Mouse (Mus musculus) limb, embryonic 14.5 days (tissue): ENCODE results near the gene Smagp. TPM values are rescaled to one million over a fixed set of nuclear protein-coding genes. Genes with fewer than 3 reads are reported as not detected.

Source experiments
- ATAC-seq: fragments of 200-750 bp; cut with Nextera tagmentation; 2 replicates; pipeline ENCODE4 v1.8.0; 2017; ENCODE audit warnings: low read depth, moderate number of reproducible peaks, moderate TSS enrichment; ENCODE audit not compliant: low FRiP score
- DNase-seq: peaks from one replicate; pipeline ENCODE4 v3.0.0-alpha.2; 2015; ENCODE audit warnings: low spot score
- H3K27ac ChIP-seq: fragments of 300-500 bp; sonication (generic); replicated peaks from 2 replicates; pipeline ENCODE4 v1.5.1; 2014; ENCODE audit warnings: low read depth, mild to moderate bottlenecking, low read length, moderate library complexity, mixed read lengths
- H3K27me3 ChIP-seq: fragments of 300-500 bp; sonication (generic); 2 replicates; pipeline ENCODE4 v1.6.1; 2014; ENCODE audit warnings: low read length, mixed read lengths; ENCODE audit not compliant: control insufficient read depth, insufficient read depth
- H3K36me3 ChIP-seq: fragments of 300-500 bp; sonication (generic); 2 replicates; pipeline ENCODE4 v1.6.1; 2014; ENCODE audit warnings: mild to moderate bottlenecking, low read length, moderate library complexity, mixed read lengths; ENCODE audit not compliant: control insufficient read depth, insufficient read depth
- H3K4me1 ChIP-seq: fragments of 300-500 bp; sonication (generic); 2 replicates; pipeline ENCODE4 v1.6.1; 2014; ENCODE audit warnings: antibody characterized with exemption, low read length, mixed read lengths; ENCODE audit not compliant: control insufficient read depth, insufficient read depth
- H3K4me2 ChIP-seq: fragments of 300-500 bp; sonication (generic); replicated peaks from 2 replicates; pipeline ENCODE4 v1.6.1; 2014; ENCODE audit warnings: low read depth, mild to moderate bottlenecking, low read length, moderate library complexity; ENCODE audit not compliant: severe bottlenecking
- H3K4me3 ChIP-seq: fragments of 300-500 bp; sonication (generic); replicated peaks from 2 replicates; pipeline ENCODE4 v1.5.1; 2014; ENCODE audit warnings: low read length
- H3K9ac ChIP-seq: fragments of 300-500 bp; sonication (generic); 2 replicates; pipeline ENCODE4 v1.6.1; 2014; ENCODE audit warnings: mild to moderate bottlenecking, low read depth, low read length, moderate library complexity; ENCODE audit not compliant: severe bottlenecking
- H3K9me3 ChIP-seq: fragments of 300-500 bp; sonication (generic); 2 replicates; pipeline ENCODE4 v1.6.1; 2016; ENCODE audit warnings: low read length; ENCODE audit not compliant: control insufficient read depth
- POLR2A ChIP-seq: fragments of 200-500 bp; IDR thresholded peaks from 2 replicates; pipeline ENCODE4 v1.8.0; 2012; ENCODE audit warnings: inconsistent platforms, mild to moderate bottlenecking, moderate library complexity, borderline replicate concordance; ENCODE audit not compliant: insufficient read depth, insufficient read length; ENCODE audit errors: extremely low read depth
- WGBS: fragments of 180-500 bp; shearing (Covaris S2); extraction: QIAGEN DNeasy Blood & Tissue Kit; methylation state at CpG from one replicate; pipeline ENCODE4 v1.1.7; 2014; 5-methylcytosine and 5-hydroxymethylcytosine counted together
- polyA plus RNA-seq, 2 experiments: library from polyadenylated mRNA; depleted of rRNA in 1 of 2; stranded (reverse) in 1 of 2; unstranded in 1 of 2; fragments of >200 nt; fragmentation: Nextera tagmentation in 1 of 2; extraction: Ambion mirVana in 1 of 2; gene quantifications; 2 replicates each; pipeline versions ENCODE4 v1.2.1 to v1.2.3; 2012 to 2014

The Smagp gene
- polyA plus RNA-seq, 2 experiments, result 19.7 to 25.4 TPM

DNA sequence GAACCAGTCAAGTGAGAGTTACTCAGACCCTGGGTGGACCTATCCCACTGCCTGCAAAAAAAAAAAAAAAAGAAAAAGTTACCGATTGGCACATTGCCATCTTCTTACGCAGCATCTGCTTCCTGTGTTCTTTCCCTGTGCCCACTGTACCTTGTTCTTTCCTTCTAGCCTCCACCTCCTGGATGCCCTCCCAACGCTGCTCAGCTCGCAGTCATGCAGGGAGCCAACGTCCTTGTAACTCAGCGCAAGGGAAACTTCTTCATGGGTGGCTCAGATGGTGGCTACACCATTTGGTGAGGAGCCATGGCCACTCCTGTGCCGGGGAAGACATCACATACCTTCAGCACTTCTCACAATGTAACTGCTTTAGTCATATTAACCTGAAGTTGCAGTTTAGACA is 17.5 kb downstream of the Smagp start:
- no peak overlapping the region for H3K27ac ChIP-seq
- no peaks in the 10 kb centered on the region for H3K9me3 ChIP-seq
- H3K4me1 ChIP-seq, result peaks cover 6% of the 10 kb centered on the region; the same call in 1 of the 2 replicates
- no peak for TF ChIP-seq POLR2A
- WGBS, result 84% methylated on average over 7 of the region's 7 CpGs
- no peak overlapping the region for H3K4me2 ChIP-seq
- no peak overlapping the region for H3K9ac ChIP-seq
- DNase-seq (no peak), ATAC-seq (no peak)
- peaks cover 27% of the 10 kb centered on the region for H3K36me3 ChIP-seq
- no peak overlapping the region for H3K4me3 ChIP-seq
- H3K27me3 ChIP-seq, result no peaks in the 10 kb centered on the region

GRCm38 (mm10) chr15:100616221-100616620 is 20.5 kb downstream of the Smagp start:
- Histone ChIP-seq H3K4me1 (peaks cover 10% of the 10 kb centered on the region), H3K4me2 (peak overlapping the region; percentile 47), H3K4me3 (peak overlapping the region; percentile 97), H3K9ac (peak overlapping the region; percentile 89), H3K9me3 (no peaks in the 10 kb centered on the region), H3K36me3 (peaks cover 27% of the 10 kb centered on the region), H3K27me3 (no peaks in the 10 kb centered on the region), H3K27ac (peak overlapping the region; percentile 94; the same call in 1 of the 2 replicates)
- WGBS, result 3% methylated on average over 19 of the region's 19 CpGs
- no peak for TF ChIP-seq POLR2A
- ATAC-seq (no peak), DNase-seq (no peak)

DNA sequence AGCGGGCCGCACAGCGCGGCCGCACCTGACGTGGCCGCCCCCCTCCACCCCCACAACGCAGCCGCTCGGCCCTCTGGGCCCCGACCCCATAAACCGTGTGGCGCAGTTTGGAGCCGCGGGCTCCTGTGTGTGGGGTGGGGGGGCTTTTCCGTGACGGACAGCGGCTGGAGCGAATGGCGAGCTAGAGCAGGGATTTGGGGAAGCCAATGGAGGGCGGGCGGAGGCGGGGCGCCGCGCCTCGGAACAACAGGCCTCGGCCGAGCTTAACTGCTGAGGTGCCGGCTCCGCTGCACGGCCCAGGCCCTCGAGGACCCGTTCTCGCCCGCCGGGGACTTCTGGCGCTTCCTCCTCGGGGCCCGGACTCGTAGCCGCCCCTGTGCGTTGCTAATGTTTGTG is 20.9 kb downstream of the Smagp start:
- peak overlapping the region; percentile 94 for H3K27ac ChIP-seq
- H3K4me1 ChIP-seq, result peaks cover 10% of the 10 kb centered on the region
- peak; percentile 91 for DNase-seq
- no peaks in the 10 kb centered on the region for H3K27me3 ChIP-seq
- H3K4me2 ChIP-seq, result peak overlapping the region; percentile 47
- peaks cover 27% of the 10 kb centered on the region for H3K36me3 ChIP-seq
- H3K9ac ChIP-seq, result peak overlapping the region; percentile 89
- TF ChIP-seq POLR2A, result 0 out of 2 replicates have a peak, but pooled peaks have one; percentile 42
- WGBS, result 3% methylated on average over 35 of the region's 43 CpGs
- H3K9me3 ChIP-seq, result no peaks in the 10 kb centered on the region
- peak overlapping the region; percentile 97 for H3K4me3 ChIP-seq
- ATAC-seq, result peak; percentile 86

DNA sequence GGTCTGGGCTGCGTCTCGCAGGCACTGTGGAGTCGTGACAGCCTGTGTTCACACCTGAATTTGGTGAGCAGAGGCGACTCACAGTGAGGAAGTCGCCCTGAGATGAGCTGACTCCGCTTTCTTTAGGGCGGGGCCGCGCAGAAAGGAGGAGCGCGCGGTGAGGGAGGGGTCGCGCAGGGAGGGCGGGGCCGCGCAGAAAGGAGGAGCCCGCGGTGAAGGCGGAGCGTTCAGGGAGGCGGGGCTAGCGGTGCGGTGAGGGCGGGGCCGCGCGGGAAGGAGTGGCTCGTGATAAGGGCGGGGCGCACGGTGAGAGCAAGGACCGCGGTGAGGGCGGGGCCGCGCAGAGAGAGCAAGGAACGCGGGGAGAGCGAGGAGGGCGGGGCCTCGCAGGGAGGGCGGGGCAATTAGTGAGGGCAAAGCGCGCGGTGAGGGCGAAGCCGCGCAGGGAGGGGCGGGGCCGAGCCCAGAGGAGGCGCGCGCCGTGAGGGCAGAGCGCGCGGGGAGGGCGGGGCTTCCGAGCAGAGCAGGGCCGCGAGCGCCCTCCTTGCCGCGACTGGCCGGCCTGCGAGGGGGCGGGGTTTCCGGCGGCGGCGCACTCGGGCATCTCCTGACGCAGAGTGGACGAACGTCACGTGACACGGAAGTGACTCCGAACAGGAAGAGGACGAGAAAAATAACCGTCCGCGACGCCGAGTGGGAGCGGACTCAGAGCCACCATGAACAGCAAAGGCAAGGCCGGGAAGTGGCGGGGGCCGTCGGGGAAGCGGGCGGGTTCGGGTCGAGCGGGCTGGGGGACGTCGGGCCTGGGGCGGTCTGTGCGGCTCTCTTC is 21.5 kb downstream of the Smagp start, which contains the start of gene Dazap2:
Dazap2 (plus strand) TSS at position 354 of the 829 bp plus-strand sequence.
- DNase-seq (peak; percentile 98), ATAC-seq (peak; percentile 89)
- WGBS, result under 1% methylated on average over 42 of the region's 99 CpGs
- Histone ChIP-seq H3K4me2 (peak within 1 kb of the TSS; percentile 83), H3K27me3 (no peaks in the 10 kb centered on the region), H3K9me3 (no peaks in the 10 kb centered on the region), H3K4me3 (peak within 1 kb of the TSS; percentile 97), H3K9ac (peak within 1 kb of the TSS; percentile 89), H3K4me1 (peaks cover 10% of the 10 kb centered on the region), H3K36me3 (peaks cover 27% of the 10 kb centered on the region), H3K27ac (peak within 1 kb of the TSS; percentile 94)
- TF ChIP-seq POLR2A, result peak; percentile 60; the same call in 1 of the 2 replicates

DNA sequence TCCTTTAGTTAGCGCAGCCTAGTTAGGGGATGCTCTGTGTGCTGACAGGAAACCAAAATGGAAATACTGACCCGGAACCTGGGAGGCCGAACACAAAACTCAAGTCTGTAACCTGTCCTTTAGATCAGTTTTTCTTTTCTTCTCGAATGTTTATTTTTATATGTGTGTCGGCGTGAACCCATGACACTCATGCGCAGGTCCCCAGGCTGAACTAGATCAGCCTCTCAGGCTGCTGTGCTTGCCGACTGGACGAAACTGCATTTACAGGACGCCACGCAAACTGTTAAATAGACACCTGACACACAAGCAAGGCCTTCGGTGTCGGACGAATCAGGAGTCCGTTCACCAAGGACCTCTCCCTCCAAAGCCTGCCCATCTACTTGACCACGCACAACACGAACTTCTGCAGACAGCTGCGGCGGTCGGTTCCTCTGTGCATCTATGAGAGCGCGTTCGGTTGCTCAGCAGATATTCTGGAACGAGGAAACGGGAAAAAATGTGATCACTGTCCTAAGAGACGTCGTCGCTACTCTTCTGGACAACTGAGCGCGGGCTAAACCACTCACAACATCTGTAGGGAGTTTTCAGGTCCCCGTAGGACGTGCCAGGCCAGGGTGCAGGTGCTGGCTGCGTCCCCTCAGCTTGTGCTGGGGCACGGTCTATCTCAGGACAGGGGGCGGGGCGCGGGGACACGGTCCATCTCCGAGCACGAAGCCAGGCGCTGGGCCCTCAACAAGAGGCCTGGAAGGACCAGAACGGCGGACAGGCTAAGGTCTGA is 22.3 kb downstream of the Smagp start:
- ATAC-seq, result peak; percentile 7; the same call in 1 of the 2 replicates
- H3K36me3 ChIP-seq, result peaks cover 20% of the 10 kb centered on the region
- H3K4me2 ChIP-seq, result peak overlapping the region; percentile 83
- H3K27me3 ChIP-seq, result no peaks in the 10 kb centered on the region
- no peaks in the 10 kb centered on the region for H3K9me3 ChIP-seq
- peaks cover 10% of the 10 kb centered on the region for H3K4me1 ChIP-seq
- TF ChIP-seq POLR2A, result no peak
- 11% methylated on average over 43 of the region's 43 CpGs for WGBS
- H3K4me3 ChIP-seq, result peak overlapping the region; percentile 97
- peak overlapping the region; percentile 89 for H3K9ac ChIP-seq
- peak overlapping the region; percentile 38; the same call in 1 of the 2 replicates for H3K27ac ChIP-seq
- DNase-seq, result no peak
